Mouse (Mus musculus) left cerebral cortex, postnatal 36 days (tissue): ENCODE data around the gene Ctdnep1. TPM values are rescaled to one million over a fixed set of nuclear protein-coding genes. Genes with fewer than 3 reads are reported as not detected.

Experiments
- microRNA-seq: library from miRNA; unstranded; fragments of <30 nt; microRNA quantifications from one replicate; pipeline ENCODE4 v1.2.0, GENCODE M21; 2022
- total RNA-seq, 2 experiments: library from RNA; stranded (reverse); gene quantifications; 2 replicates each; pipeline ENCODE4 v1.2.3; 2021

Ctdnep1 gene
- total RNA-seq, 2 experiments from 2014 or later, result 112 to 128 TPM

Small RNAs within 50 kb of the gene (microRNA-seq; reads per million reads assigned to microRNA genes)
- not detected for gene Gm44349
- 8,685 reads per million, percentile 94 among the genes with 10 or more reads in this experiment for gene Mir324

Other genes with a start within 250 kb of the Ctdnep1 start
- 10 to 100 TPM; 53.5 to 59.7 TPM for gene Polr2a, start 222.5 kb upstream of the Ctdnep1 start, total RNA-seq
- not detected for gene Slc35g3, start 219.2 kb upstream of the Ctdnep1 start, total RNA-seq
- gene Zbtb4, start 215.2 kb upstream of the Ctdnep1 start, total RNA-seq, result 100 to 1,000 TPM; 122 to 127 TPM
- gene Chrnb1, start 185.2 kb upstream of the Ctdnep1 start, total RNA-seq, result under 1 TPM; 0.66 to 0.81 TPM
- gene Fgf11, start 179.3 kb upstream of the Ctdnep1 start, total RNA-seq, result 10 to 100 TPM; 14.1 to 18.7 TPM
- not detected for gene Tmem102, start 175.5 kb upstream of the Ctdnep1 start, total RNA-seq
- gene Gm39566, start 165.9 kb upstream of the Ctdnep1 start, total RNA-seq, result not detected
- gene Spem2, start 162.7 kb upstream of the Ctdnep1 start, total RNA-seq, result not detected
- under 1 TPM; 0.52 TPM for gene Spem1, start 159.0 kb upstream of the Ctdnep1 start, total RNA-seq
- gene Nlgn2, start 143.4 kb upstream of the Ctdnep1 start, total RNA-seq, result 100 to 1,000 TPM; 239 to 241 TPM
- 100 to 1,000 TPM; 111 to 130 TPM for gene Tmem256, start 142.6 kb upstream of the Ctdnep1 start, total RNA-seq
- gene Plscr3, start 134.8 kb upstream of the Ctdnep1 start, total RNA-seq, result 10 to 100 TPM; 18.4 to 18.7 TPM
- not detected for gene Tnk1, start 122.4 kb upstream of the Ctdnep1 start, total RNA-seq
- not detected for gene Tmem95, start 103.1 kb upstream of the Ctdnep1 start, total RNA-seq
- gene Kctd11, start 99.8 kb upstream of the Ctdnep1 start, total RNA-seq, result 1 to 10 TPM in 1 of 2 experiments, under 1 TPM in 1; 0.93 to 1.3 TPM
- gene Acap1, start 85.6 kb upstream of the Ctdnep1 start, total RNA-seq, result under 1 TPM in 1 of 2 experiments, not detected in 1; 0.27 TPM
- gene 2810408A11Rik, start 80.2 kb upstream of the Ctdnep1 start, total RNA-seq, result under 1 TPM in 1 of 2 experiments, not detected in 1; 0.64 TPM
- 100 to 1,000 TPM; 114 to 121 TPM for gene Neurl4, start 80.1 kb upstream of the Ctdnep1 start, total RNA-seq
- 10 to 100 TPM; 25.9 to 32.4 TPM for gene Gps2, start 67.3 kb upstream of the Ctdnep1 start, total RNA-seq
- 100 to 1,000 TPM; 406 to 453 TPM for gene Eif5a, start 59.2 kb upstream of the Ctdnep1 start, total RNA-seq
- gene Ybx2, start 45.4 kb upstream of the Ctdnep1 start, total RNA-seq, result 10 to 100 TPM in 1 of 2 experiments, 1 to 10 TPM in 1; 4.6 to 14.7 TPM
- gene Slc2a4, start 33.0 kb upstream of the Ctdnep1 start, total RNA-seq, result 1 to 10 TPM; 3.6 to 4.4 TPM
- gene Cldn7, start 16.4 kb upstream of the Ctdnep1 start, total RNA-seq, result not detected
- 10 to 100 TPM; 79.2 to 88.5 TPM for gene Elp5, start 1.4 kb downstream of the Ctdnep1 start, total RNA-seq
- 100 to 1,000 TPM; 199 to 219 TPM for gene Gabarap, start 10.0 kb downstream of the Ctdnep1 start, total RNA-seq
- gene Phf23, start 14.6 kb downstream of the Ctdnep1 start, total RNA-seq, result 10 to 100 TPM; 41.3 to 46.1 TPM
- 10 to 100 TPM; 25.4 to 36.0 TPM for gene Dvl2, start 19.4 kb downstream of the Ctdnep1 start, total RNA-seq
- gene Acadvl, start 34.3 kb downstream of the Ctdnep1 start, total RNA-seq, result 10 to 100 TPM; 54.3 to 58.5 TPM
- gene Dlg4, start 35.8 kb downstream of the Ctdnep1 start, total RNA-seq, result 100 to 1,000 TPM; 867 to 894 TPM
- gene Asgr1, start 72.9 kb downstream of the Ctdnep1 start, total RNA-seq, result 1 to 10 TPM in 1 of 2 experiments, under 1 TPM in 1; 0.99 to 1.1 TPM
- gene Asgr2, start 111.5 kb downstream of the Ctdnep1 start, total RNA-seq, result not detected
- gene Mgl2, start 149.2 kb downstream of the Ctdnep1 start, total RNA-seq, result 1 to 10 TPM in 1 of 2 experiments, under 1 TPM in 1; 0.72 to 1.4 TPM
- 1 to 10 TPM; 1.3 to 1.8 TPM for gene Clec10a, start 175.0 kb downstream of the Ctdnep1 start, total RNA-seq
- gene Slc16a11, start 231.6 kb downstream of the Ctdnep1 start, total RNA-seq, result 10 to 100 TPM; 30.7 to 38.2 TPM
- gene Slc16a13, start 239.9 kb downstream of the Ctdnep1 start, total RNA-seq, result 1 to 10 TPM; 7.2 to 8.1 TPM
- 1 to 10 TPM; 1.7 to 1.8 TPM for gene Bcl6b, start 248.6 kb downstream of the Ctdnep1 start, total RNA-seq